Mouse (Mus musculus) C2C12 (cell line): ENCODE measurements at regions not wholly inside any gene's neighbourhood (a gene's known extent, or its start where the extent isn't known, plus 50 kb on each side); places are given as distances from the start of the nearest gene placed in this dataset.

Source experiments
- H3K27me3 ChIP-seq: one replicate; pipeline ENCODE4 v1.6.1; 2011; ENCODE audit not compliant: control insufficient read depth, insufficient read depth, insufficient read length
- H3K36me3 ChIP-seq: one replicate; pipeline ENCODE4 v1.6.1; 2011; ENCODE audit not compliant: control insufficient read depth, insufficient read depth
- H3K4me3 ChIP-seq: one replicate; pipeline ENCODE4 v1.5.1; 2011; ENCODE audit warnings: mild to moderate bottlenecking, control low read depth; ENCODE audit not compliant: poor library complexity, insufficient read depth, severe bottlenecking
- H3K79me2 ChIP-seq: one replicate; pipeline ENCODE4 v1.6.1; 2011; ENCODE audit not compliant: control insufficient read depth, insufficient read depth
- H3K79me3 ChIP-seq: one replicate; pipeline ENCODE4 v1.6.1; 2011; ENCODE audit warnings: low read depth, control low read depth
- H3ac ChIP-seq: one replicate; pipeline ENCODE3; 2011; ENCODE audit warnings: low read depth; ENCODE audit not compliant: control insufficient read depth, insufficient read length
- CEBPB ChIP-seq: IDR thresholded peaks from one replicate; pipeline ENCODE4 v1.6.1; 2011; ENCODE audit warnings: low read depth, mild to moderate bottlenecking, control low read depth, moderate library complexity
- CTCF ChIP-seq: IDR thresholded peaks from one replicate; pipeline ENCODE4 v1.5.1; 2011; ENCODE audit not compliant: control insufficient read depth, insufficient read depth, insufficient read length
- FOSL1 ChIP-seq: IDR thresholded peaks from one replicate; pipeline ENCODE4 v1.8.0; 2011; ENCODE audit warnings: mild to moderate bottlenecking, low read length; ENCODE audit not compliant: poor library complexity, insufficient read depth, severe bottlenecking
- MAX ChIP-seq: IDR thresholded peaks from one replicate; pipeline ENCODE4 v1.6.1; 2011; ENCODE audit warnings: mild to moderate bottlenecking, control low read depth
- MYOD1 ChIP-seq: IDR thresholded peaks from one replicate; pipeline ENCODE4 v1.6.1; 2011; ENCODE audit warnings: low read depth; ENCODE audit not compliant: control insufficient read depth, insufficient read length
- MYOG ChIP-seq: IDR thresholded peaks from one replicate; pipeline ENCODE4 v1.6.1; 2011; ENCODE audit not compliant: control insufficient read depth, insufficient read length; ENCODE audit errors: extremely low read depth
- USF1 ChIP-seq: IDR thresholded peaks from one replicate; pipeline ENCODE4 v1.6.1; 2011; ENCODE audit warnings: low read depth, mild to moderate bottlenecking, control low read depth, moderate library complexity

- no peaks in the 10 kb centered on the region for H3K79me2 ChIP-seq
- TF ChIP-seq MYOD1, result no peak
- TF ChIP-seq FOSL1, result no peak
- no peak for TF ChIP-seq USF1
- no peak for TF ChIP-seq CTCF
- TF ChIP-seq CEBPB, result no peak
- TF ChIP-seq MYOG, result no peak
- no peak for TF ChIP-seq MAX
- H3K79me3 ChIP-seq, result no peaks in the 10 kb centered on the region
- H3K27me3 ChIP-seq, result peaks cover 3% of the 10 kb centered on the region
- no peak overlapping the region for H3ac ChIP-seq
- no peaks in the 10 kb centered on the region for H3K36me3 ChIP-seq
- H3K4me3 ChIP-seq, result no peak overlapping the region
Measured at GRCm38 (mm10) chr3:78948700-78949099, 337.6 kb downstream of the Rapgef2 start.

- Histone ChIP-seq H3K4me3 (no peak overlapping the region), H3K27me3 (no peaks in the 10 kb centered on the region), H3K79me3 (no peaks in the 10 kb centered on the region), H3K36me3 (no peaks in the 10 kb centered on the region), H3K79me2 (no peaks in the 10 kb centered on the region), H3ac (no peak overlapping the region)
- TF ChIP-seq MYOD1, result no peak
- TF ChIP-seq MAX, result no peak
- TF ChIP-seq FOSL1, result no peak
- TF ChIP-seq CEBPB, result no peak
- no peak for TF ChIP-seq MYOG
- no peak for TF ChIP-seq CTCF
- no peak for TF ChIP-seq USF1
Measured at GRCm38 (mm10) chr3:78948171-78948570, 338.1 kb downstream of the Rapgef2 start.

- Histone ChIP-seq H3K79me3 (no peaks in the 10 kb centered on the region), H3ac (no peak overlapping the region), H3K36me3 (no peaks in the 10 kb centered on the region), H3K27me3 (no peaks in the 10 kb centered on the region), H3K4me3 (no peak overlapping the region), H3K79me2 (no peaks in the 10 kb centered on the region)
- TF ChIP-seq MAX, result no peak
- no peak for TF ChIP-seq CTCF
- TF ChIP-seq MYOD1, result no peak
- TF ChIP-seq FOSL1, result no peak
- TF ChIP-seq MYOG, result no peak
- TF ChIP-seq USF1, result no peak
- no peak for TF ChIP-seq CEBPB
Measured at GRCm38 (mm10) chr3:78947183-78947582, 339.1 kb downstream of the Rapgef2 start.

GRCm38 (mm10) chr3:78944185-78944584 is 342.1 kb downstream of the Rapgef2 start:
- Histone ChIP-seq H3ac (no peak overlapping the region), H3K4me3 (no peak overlapping the region), H3K36me3 (no peaks in the 10 kb centered on the region), H3K79me2 (no peaks in the 10 kb centered on the region), H3K79me3 (no peaks in the 10 kb centered on the region), H3K27me3 (no peaks in the 10 kb centered on the region)
- no peak for TF ChIP-seq CTCF
- TF ChIP-seq CEBPB, result no peak

GRCm38 (mm10) chr3:78932975-78933374 is 353.3 kb downstream of the Rapgef2 start:
- H3K27me3 ChIP-seq, result peaks cover 3% of the 10 kb centered on the region
- no peaks in the 10 kb centered on the region for H3K79me3 ChIP-seq
- TF ChIP-seq USF1 (no peak), CTCF (no peak), FOSL1 (no peak), CEBPB (no peak), MAX (no peak), MYOD1 (no peak), MYOG (no peak)
- H3K79me2 ChIP-seq, result no peaks in the 10 kb centered on the region
- H3K36me3 ChIP-seq, result no peaks in the 10 kb centered on the region
- H3ac ChIP-seq, result no peak overlapping the region
- H3K4me3 ChIP-seq, result no peak overlapping the region

- TF ChIP-seq USF1, result no peak
- TF ChIP-seq MYOG, result no peak
- Histone ChIP-seq H3K36me3 (no peaks in the 10 kb centered on the region), H3K4me3 (no peak overlapping the region), H3K27me3 (no peaks in the 10 kb centered on the region), H3ac (no peak overlapping the region), H3K79me3 (no peaks in the 10 kb centered on the region), H3K79me2 (no peaks in the 10 kb centered on the region)
Measured at GRCm38 (mm10) chr3:78919850-78920249, 366.5 kb downstream of the Rapgef2 start.
